9 mouse cellular contexts compared by ENCODE assay signal in genomic region chr17:12757990-12758389, GRCm38 (mm10). TPM values are rescaled to one million over a fixed set of nuclear protein-coding genes. Genes with fewer than 3 reads are reported as not detected.
DNase-seq lines count a peak whose midpoint lies in the region; ATAC-seq lines count a peak whose summit lies in the region.
"Had no signal": no experiment of that assay in that cellular context is flagged by ENCODE, and none has a peak within 500 bp of the region (broad histone marks: within the 10 kb centered on the region; RNA-seq: fewer than 3 reads in every experiment).

No protein-coding gene starts in this region.

- H3K4me1 ChIP-seq in heart, embryonic 15.5 days (replicated peaks), result peaks cover 91% of the 10 kb centered on the region
- H3K4me1 ChIP-seq in forebrain, embryonic 11.5 days (replicated peaks; ENCODE audit: control insufficient read depth, insufficient read depth, low read length), result no peaks in the 10 kb centered on the region

- H3K27ac ChIP-seq in heart, embryonic 15.5 days, result peak overlapping the region; percentile 85
- no peak overlapping the region for H3K27ac ChIP-seq in forebrain, embryonic 11.5 days (ENCODE audit: low read depth, low read length)
- H3K27ac ChIP-seq: liver, embryonic 15.5 days had no signal

- H3K36me3 ChIP-seq in heart, embryonic 15.5 days, result peaks cover 14% of the 10 kb centered on the region; the same call in 1 of the 2 replicates
- H3K36me3 ChIP-seq in forebrain, embryonic 11.5 days (ENCODE audit: control insufficient read depth, insufficient read depth, low read length), result no peaks in the 10 kb centered on the region

- H3K9ac ChIP-seq in heart, embryonic 15.5 days, result peak overlapping the region; percentile 21
- no peak overlapping the region for H3K9ac ChIP-seq in forebrain, embryonic 11.5 days (ENCODE audit: low read length)
- H3K9ac ChIP-seq: liver, embryonic 15.5 days had no signal

- H3K4me2 ChIP-seq in heart, embryonic 15.5 days, result peak overlapping the region; percentile 49
- no peak overlapping the region for H3K4me2 ChIP-seq in forebrain, embryonic 11.5 days (ENCODE audit: low read depth, low read length, severe bottlenecking)
- H3K4me2 ChIP-seq: liver, embryonic 15.5 days had no signal

- no peaks in the 10 kb centered on the region for H3K27me3 ChIP-seq in heart, embryonic 15.5 days
- no peaks in the 10 kb centered on the region for H3K27me3 ChIP-seq in forebrain, embryonic 11.5 days (ENCODE audit: control insufficient read depth, insufficient read depth, low read length)
- H3K27me3 ChIP-seq: liver, embryonic 15.5 days had no signal

- H3K4me3 ChIP-seq in heart, embryonic 15.5 days, result no peak overlapping the region
- no peak overlapping the region for H3K4me3 ChIP-seq in forebrain, embryonic 11.5 days (ENCODE audit: low read depth, low read length)
- H3K4me3 ChIP-seq: liver, embryonic 15.5 days had no signal

- WGBS in heart, embryonic 15.5 days, result 22% methylated on average over 5 of the region's 5 CpGs
- WGBS in forebrain, embryonic 11.5 days, result 96% methylated on average over 5 of the region's 5 CpGs

- peak; percentile 30 for ATAC-seq in CD4-positive, CD25-positive, alpha-beta regulatory T cell, adult 4 months
- peak; percentile 80 for ATAC-seq in cerebellum, adult (ENCODE audit: insufficient number of reproducible peaks, low FRiP score, low TSS enrichment)
- ATAC-seq in heart, embryonic 15.5 days (replicated peaks; ENCODE audit: insufficient number of reproducible peaks, insufficient read depth, low FRiP score, low read depth), result no peak
- peak; percentile 62 for ATAC-seq in monocyte, adult 5-6 weeks (replicated peaks; ENCODE audit: insufficient number of reproducible peaks, low FRiP score, low TSS enrichment, poor library complexity, severe bottlenecking)
- ATAC-seq in forebrain, embryonic 11.5 days (replicated peaks; ENCODE audit: low FRiP score), result no peak

- no peaks in the 10 kb centered on the region for H3K9me3 ChIP-seq in heart, embryonic 15.5 days (replicated peaks)
- no peaks in the 10 kb centered on the region for H3K9me3 ChIP-seq in forebrain, embryonic 11.5 days (ENCODE audit: control insufficient read depth, low read length)
- H3K9me3 ChIP-seq: liver, embryonic 15.5 days had no signal

- peak; percentile 62 for DNase-seq in kidney, postnatal 10 days
- no peak for DNase-seq in kidney, adult 18-20 months
- no peak for DNase-seq in forebrain, embryonic 11.5 days (ENCODE audit: low spot score)
- DNase-seq in embryo, embryonic 10 days (ENCODE audit: low spot score), result no peak

RNA-seq across cellular contexts. Expression of gene Igf2r, which starts 11.5 kb away (rescaled TPM):
- 10 to 100 TPM; 45.2 to 46.1 TPM for polyA plus RNA-seq in CD4-positive, CD25-positive, alpha-beta regulatory T cell, adult 4 months (2017; shearing (Covaris generic))
- 121 and 127 TPM in 2 replicates for polyA plus RNA-seq in heart, embryonic 15.5 days (2015; fragmentation: Nextera tagmentation; extraction: Ambion mirVana)
- 19.7 to 53.8 TPM (median 24.1 TPM) in 3 replicates for total RNA-seq in monocyte, adult 5-6 weeks (2017)
- polyA plus RNA-seq in forebrain, embryonic 11.5 days (2014; fragmentation: Nextera tagmentation; extraction: Ambion mirVana), result 21.0 and 21.7 TPM in 2 replicates

Comparison
In these comparisons a context has a peak if more than half of its experiments do, and no peak if none do; other contexts are left out.
1. ATAC-seq: peak in CD4-positive, CD25-positive, alpha-beta regulatory T cell, adult 4 months (single experiment), cerebellum, adult (single experiment) and monocyte, adult 5-6 weeks (single experiment); none in heart, embryonic 15.5 days (single experiment) and forebrain, embryonic 11.5 days (single experiment).